Mouse (Mus musculus): ENCODE measurements around the gene Gprc5c.

Gene Gprc5c

GRCm38 (mm10) chr11:114843818-114844463, 7.0 kb upstream of the Gprc5c start:
- no peak for DNase-seq (ENCODE audit: low read depth)

- DNase-seq (ENCODE audit: low read depth) = no peak
Observed at GRCm38 (mm10) chr11:114844464-114845220, 6.3 kb upstream of the Gprc5c start.

- no peak for DNase-seq (ENCODE audit: low read depth)
Observed at GRCm38 (mm10) chr11:114846336-114846735, 4.6 kb upstream of the Gprc5c start.

- DNase-seq (ENCODE audit: low read depth) = no peak
Observed at GRCm38 (mm10) chr11:114847008-114847407, 3.9 kb upstream of the Gprc5c start.

- no peak for DNase-seq (ENCODE audit: low read depth)
Observed at GRCm38 (mm10) chr11:114849572-114849971, 1.4 kb upstream of the Gprc5c start.

- no peak for DNase-seq (ENCODE audit: low read depth)
Observed at GRCm38 (mm10) chr11:114850066-114850451, 893 bp upstream of the Gprc5c start.

- DNase-seq (ENCODE audit: low read depth) = no peak
Observed at GRCm38 (mm10) chr11:114851269-114851607, 286 bp downstream of the Gprc5c start.

GRCm38 (mm10) chr11:114851608-114852310, 807 bp downstream of the Gprc5c start:
- DNase-seq (ENCODE audit: low read depth) = no peak

GRCm38 (mm10) chr11:114852311-114853173, 1.6 kb downstream of the Gprc5c start:
- no peak for DNase-seq (ENCODE audit: low read depth)

- no peak for DNase-seq (ENCODE audit: low read depth)
Observed at GRCm38 (mm10) chr11:114853174-114853838, 2.4 kb downstream of the Gprc5c start.

GRCm38 (mm10) chr11:114854581-114854980, 3.6 kb downstream of the Gprc5c start:
- DNase-seq (ENCODE audit: low read depth) = no peak

- no peak for DNase-seq (ENCODE audit: low read depth)
Observed at GRCm38 (mm10) chr11:114856125-114856524, 5.2 kb downstream of the Gprc5c start.

- DNase-seq (ENCODE audit: low read depth) = peak; percentile 40
Observed at GRCm38 (mm10) chr11:114858641-114859040, 7.7 kb downstream of the Gprc5c start.

GRCm38 (mm10) chr11:114861057-114861456, 10.1 kb downstream of the Gprc5c start:
- no peak for DNase-seq (ENCODE audit: low read depth)

GRCm38 (mm10) chr11:114862687-114863086, 11.7 kb downstream of the Gprc5c start:
- DNase-seq (ENCODE audit: low read depth) = no peak

GRCm38 (mm10) chr11:114863918-114864420, 13.0 kb downstream of the Gprc5c start:
- no peak for DNase-seq (ENCODE audit: low read depth)

GRCm38 (mm10) chr11:114865999-114866398, 15.0 kb downstream of the Gprc5c start:
- no peak for DNase-seq (ENCODE audit: low read depth)

GRCm38 (mm10) chr11:114866486-114867360, 15.8 kb downstream of the Gprc5c start:
- DNase-seq (ENCODE audit: low read depth) = no peak

GRCm38 (mm10) chr11:114867361-114868235, 16.6 kb downstream of the Gprc5c start:
- no peak for DNase-seq (ENCODE audit: low read depth)

Measured in 416B (cell line).